Mouse (Mus musculus) embryonic facial prominence, embryonic 10.5 days (tissue): ENCODE measurements around the gene Oaz3. TPM values are rescaled to one million over a fixed set of nuclear protein-coding genes. Genes with fewer than 3 reads are reported as not detected.

ENCODE experiments used
- DNase-seq: peaks from one replicate; pipeline ENCODE4 v3.0.0-alpha.2; 2017; ENCODE audit warnings: low spot score
- H3K27ac ChIP-seq: fragments of 300-500 bp; sonication (generic); replicated peaks from 2 replicates; pipeline ENCODE4 v1.5.1; 2016; ENCODE audit warnings: mild to moderate bottlenecking
- H3K27me3 ChIP-seq: fragments of 300-500 bp; sonication (generic); replicated peaks from 2 replicates; pipeline ENCODE4 v1.6.1; 2016; ENCODE audit warnings: low read depth, mild to moderate bottlenecking; ENCODE audit not compliant: poor library complexity, severe bottlenecking
- H3K36me3 ChIP-seq: fragments of 300-500 bp; sonication (generic); replicated peaks from 2 replicates; pipeline ENCODE4 v1.6.1; 2016; ENCODE audit warnings: mild to moderate bottlenecking, moderate library complexity
- H3K4me1 ChIP-seq: fragments of 300-500 bp; sonication (generic); 2 replicates; pipeline ENCODE4 v1.6.1; 2016
- H3K4me3 ChIP-seq: fragments of 300-500 bp; sonication (generic); 2 replicates; pipeline ENCODE4 v1.5.1; 2016; ENCODE audit warnings: mild to moderate bottlenecking, moderate library complexity
- H3K9me3 ChIP-seq: fragments of 300-500 bp; sonication (generic); 2 replicates; pipeline ENCODE4 v1.6.1; 2016; ENCODE audit warnings: mild to moderate bottlenecking
- WGBS: fragments of 180-500 bp; shearing (Covaris S2); methylation state at CpG from one replicate; pipeline ENCODE4 v1.1.7; 2016; 5-methylcytosine and 5-hydroxymethylcytosine counted together
- polyA plus RNA-seq: library from polyadenylated mRNA; unstranded; fragments of >200 nt; fragmentation: Nextera tagmentation; extraction: Ambion mirVana; gene quantifications from 2 replicates; pipeline ENCODE4 v1.2.1, GENCODE M21; 2016

Oaz3 gene
- 0.56 and 0.60 TPM in 2 replicates for polyA plus RNA-seq

GRCm38 (mm10) chr3:94443597-94443964, at the start of gene Oaz3:
Oaz3 (minus strand) TSS chr3:94443915.
- Histone ChIP-seq H3K36me3 (peaks cover 42% of the 10 kb centered on the region), H3K27ac (peak within 1 kb of the TSS; percentile 90), H3K27me3 (no peaks in the 10 kb centered on the region), H3K9me3 (no peaks in the 10 kb centered on the region), H3K4me3 (peak within 1 kb of the TSS; percentile 99), H3K4me1 (peaks cover 10% of the 10 kb centered on the region)
- DNase-seq = no peak
- under 1% methylated on average over 24 of the region's 24 CpGs for WGBS

- DNase-seq = no peak
- Histone ChIP-seq H3K9me3 (no peaks in the 10 kb centered on the region), H3K36me3 (peaks cover 38% of the 10 kb centered on the region), H3K27ac (no peak overlapping the region), H3K4me1 (peaks cover 37% of the 10 kb centered on the region), H3K27me3 (no peaks in the 10 kb centered on the region), H3K4me3 (no peak overlapping the region)
- WGBS = 81% methylated on average over 6 of the region's 6 CpGs
Measured at GRCm38 (mm10) chr3:94487581-94487980, 43.9 kb upstream of the Oaz3 start.

- peaks cover 27% of the 10 kb centered on the region for H3K36me3 ChIP-seq
- H3K27me3 ChIP-seq = peaks cover 9% of the 10 kb centered on the region
- peaks cover 45% of the 10 kb centered on the region for H3K4me1 ChIP-seq
- WGBS = 77% methylated on average over 7 of the region's 7 CpGs
- H3K9me3 ChIP-seq = no peaks in the 10 kb centered on the region
- H3K4me3 ChIP-seq = no peak overlapping the region
- no peak overlapping the region for H3K27ac ChIP-seq
- no peak for DNase-seq
Measured at GRCm38 (mm10) chr3:94485922-94486321, 42.2 kb upstream of the Oaz3 start.

- 12% methylated on average over 20 of the region's 20 CpGs for WGBS
- Histone ChIP-seq H3K4me3 (peak overlapping the region; percentile 33), H3K9me3 (no peaks in the 10 kb centered on the region), H3K36me3 (peaks cover 10% of the 10 kb centered on the region), H3K27ac (peak overlapping the region; percentile 73), H3K27me3 (peaks cover 29% of the 10 kb centered on the region), H3K4me1 (peaks cover 60% of the 10 kb centered on the region)
- peak; percentile 87 for DNase-seq
Measured at GRCm38 (mm10) chr3:94483790-94484439, 40.2 kb upstream of the Oaz3 start.

GRCm38 (mm10) chr3:94482764-94483385, 39.2 kb upstream of the Oaz3 start:
- 81% methylated on average over 17 of the region's 17 CpGs for WGBS
- Histone ChIP-seq H3K4me1 (peaks cover 68% of the 10 kb centered on the region), H3K4me3 (no peak overlapping the region), H3K9me3 (no peaks in the 10 kb centered on the region), H3K36me3 (peaks cover 4% of the 10 kb centered on the region), H3K27me3 (peaks cover 39% of the 10 kb centered on the region), H3K27ac (no peak overlapping the region)
- DNase-seq = no peak

GRCm38 (mm10) chr3:94481429-94481828, 37.7 kb upstream of the Oaz3 start:
- Histone ChIP-seq H3K27me3 (peaks cover 39% of the 10 kb centered on the region), H3K27ac (no peak overlapping the region), H3K4me3 (no peak overlapping the region), H3K4me1 (peaks cover 72% of the 10 kb centered on the region), H3K9me3 (no peaks in the 10 kb centered on the region), H3K36me3 (no peaks in the 10 kb centered on the region)
- WGBS = 61% methylated on average over 4 of the region's 4 CpGs
- DNase-seq = no peak

GRCm38 (mm10) chr3:94480291-94480884, 36.7 kb upstream of the Oaz3 start, which contains the start of gene Riiad1:
Riiad1 (minus strand) TSS chr3:94480341.
- Histone ChIP-seq H3K27ac (peak within 1 kb of the TSS; percentile 73; the same call in 1 of the 2 replicates), H3K4me3 (peak within 1 kb of the TSS; percentile 55), H3K36me3 (no peaks in the 10 kb centered on the region), H3K9me3 (no peaks in the 10 kb centered on the region), H3K4me1 (peaks cover 72% of the 10 kb centered on the region), H3K27me3 (peaks cover 39% of the 10 kb centered on the region)
- 10% methylated on average over 16 of the region's 16 CpGs for WGBS
- no peak for DNase-seq

GRCm38 (mm10) chr3:94479564-94479963, 35.8 kb upstream of the Oaz3 start:
- WGBS = 4% methylated on average over 11 of the region's 11 CpGs
- peaks cover 64% of the 10 kb centered on the region for H3K4me1 ChIP-seq

GRCm38 (mm10) chr3:94478591-94479169, 35.0 kb upstream of the Oaz3 start:
- no peaks in the 10 kb centered on the region for H3K9me3 ChIP-seq
- H3K4me3 ChIP-seq = peak overlapping the region; percentile 55
- 7% methylated on average over 9 of the region's 9 CpGs for WGBS
- H3K4me1 ChIP-seq = peaks cover 55% of the 10 kb centered on the region
- H3K27ac ChIP-seq = peak overlapping the region; percentile 73
- H3K27me3 ChIP-seq = peaks cover 39% of the 10 kb centered on the region
- no peaks in the 10 kb centered on the region for H3K36me3 ChIP-seq
- no peak for DNase-seq

More at GRCm38 (mm10) chr3:94479564-94479963, 35.8 kb upstream of the Oaz3 start:
- no peaks in the 10 kb centered on the region for H3K9me3 ChIP-seq
- peak overlapping the region; percentile 55 for H3K4me3 ChIP-seq
- no peaks in the 10 kb centered on the region for H3K36me3 ChIP-seq
- H3K27ac ChIP-seq = 0 out of 2 replicates have a peak overlapping the region, but pooled peaks have one; percentile 73
- DNase-seq = peak; percentile 60
- H3K27me3 ChIP-seq = peaks cover 39% of the 10 kb centered on the region

- H3K27ac ChIP-seq = peak within 1 kb of the TSS; percentile 73
- H3K27me3 ChIP-seq = peaks cover 39% of the 10 kb centered on the region
- peak; percentile 66 for DNase-seq
- no peaks in the 10 kb centered on the region for H3K9me3 ChIP-seq
- peaks cover 52% of the 10 kb centered on the region for H3K4me1 ChIP-seq
- H3K36me3 ChIP-seq = no peaks in the 10 kb centered on the region
- peak within 1 kb of the TSS; percentile 55 for H3K4me3 ChIP-seq
- 3% methylated on average over 14 of the region's 14 CpGs for WGBS
Measured at GRCm38 (mm10) chr3:94477981-94478422, 34.3 kb upstream of the Oaz3 start, which contains the start of gene Celf3. Celf3 (plus strand) TSS chr3:94478295.

- H3K27ac ChIP-seq = 0 out of 2 replicates have a peak overlapping the region, but pooled peaks have one; percentile 73
- no peak for DNase-seq
- H3K36me3 ChIP-seq = no peaks in the 10 kb centered on the region
- 63% methylated on average over 4 of the region's 4 CpGs for WGBS
- H3K4me3 ChIP-seq = peak overlapping the region; percentile 55
- H3K9me3 ChIP-seq = no peaks in the 10 kb centered on the region
- peaks cover 39% of the 10 kb centered on the region for H3K27me3 ChIP-seq
- peaks cover 54% of the 10 kb centered on the region for H3K4me1 ChIP-seq
Measured at GRCm38 (mm10) chr3:94477444-94477843, 33.7 kb upstream of the Oaz3 start.

GRCm38 (mm10) chr3:94476301-94477035, 32.8 kb upstream of the Oaz3 start:
- no peak for DNase-seq
- peaks cover 36% of the 10 kb centered on the region for H3K27me3 ChIP-seq
- no peak overlapping the region for H3K4me3 ChIP-seq
- H3K36me3 ChIP-seq = no peaks in the 10 kb centered on the region
- peaks cover 52% of the 10 kb centered on the region for H3K4me1 ChIP-seq
- no peaks in the 10 kb centered on the region for H3K9me3 ChIP-seq
- H3K27ac ChIP-seq = no peak overlapping the region
- 76% methylated on average over 8 of the region's 8 CpGs for WGBS
